Mouse (Mus musculus) MEL (cell line): ENCODE results near the gene Pmf1. TPM values are rescaled to one million over a fixed set of nuclear protein-coding genes. Genes with fewer than 3 reads are reported as not detected.

Experiments
- DNase-seq: peaks from one replicate; pipeline ENCODE4 v3.0.0; 2011; ENCODE audit warnings: low read depth, low spot score
- H3K27ac ChIP-seq: 2 replicates; pipeline ENCODE4 v1.5.1; 2012; ENCODE audit warnings: low read depth, mild to moderate bottlenecking, control low read depth, low read length, moderate library complexity; ENCODE audit not compliant: control insufficient read depth
- H3K27me3 ChIP-seq, 2 experiments: fragments of 150-350 bp in 1 of 2; sonication (generic) in 1 of 2; 2 replicates each; pipeline ENCODE4 v1.6.1; 2012; ENCODE audit warnings: low read length in 2 of 2, mild to moderate bottlenecking in 2 of 2, improper control_type of control experiment in 1 of 2, moderate library complexity in 1 of 2; ENCODE audit not compliant: insufficient read depth in 2 of 2, control insufficient read depth in 1 of 2
- H3K36me3 ChIP-seq, 2 experiments: 2 replicates each; pipeline ENCODE4 v1.6.1; 2012 to 2014; ENCODE audit warnings: low read length in 2 of 2, improper control_type of control experiment in 1 of 2, inconsistent platforms in 1 of 2, mild to moderate bottlenecking in 1 of 2; ENCODE audit not compliant: insufficient read depth in 2 of 2, control insufficient read depth in 1 of 2
- H3K4me1 ChIP-seq, 2 experiments: fragments of 150-350 bp in 1 of 2; sonication (generic) in 1 of 2; 2 replicates each; pipeline ENCODE4 v1.6.1; 2012; ENCODE audit warnings: low read length in 2 of 2, improper control_type of control experiment in 1 of 2, mild to moderate bottlenecking in 1 of 2; ENCODE audit not compliant: insufficient read depth in 2 of 2, control insufficient read depth in 1 of 2
- H3K4me3 ChIP-seq, 2 experiments: fragments of 150-350 bp in 1 of 2; sonication (generic) in 1 of 2; 2 replicates each; pipeline ENCODE4 v1.5.1; 2012; ENCODE audit warnings: low read depth in 2 of 2, low read length in 2 of 2, mild to moderate bottlenecking in 2 of 2, moderate library complexity in 2 of 2, control low read depth in 1 of 2, improper control_type of control experiment in 1 of 2; ENCODE audit not compliant: control insufficient read depth in 1 of 2, insufficient read depth in 1 of 2
- H3K79me2 ChIP-seq: 2 replicates; pipeline ENCODE4 v1.6.1; 2012; ENCODE audit warnings: mild to moderate bottlenecking, low read length, moderate library complexity; ENCODE audit not compliant: control insufficient read depth, poor library complexity, insufficient read depth
- H3K9ac ChIP-seq: 2 replicates; pipeline ENCODE4 v1.6.1; 2012; ENCODE audit warnings: low read depth, mild to moderate bottlenecking, control low read depth, low read length, moderate library complexity; ENCODE audit not compliant: control insufficient read depth, poor library complexity, severe bottlenecking
- H3K9me3 ChIP-seq: fragments of 150-350 bp; sonication (generic); replicated peaks from 2 replicates; pipeline ENCODE4 v1.6.1; 2012; ENCODE audit warnings: mild to moderate bottlenecking, low read length, improper control_type of control experiment, moderate library complexity; ENCODE audit not compliant: insufficient read depth
- BHLHE40 ChIP-seq: IDR thresholded peaks from 2 replicates; pipeline ENCODE4 v1.6.1; 2012; ENCODE audit warnings: low read depth, mild to moderate bottlenecking, inconsistent platforms, low read length, improper control_type of control experiment, borderline replicate concordance
- CHD1 ChIP-seq: IDR thresholded peaks from 2 replicates; pipeline ENCODE4 v1.6.1; 2012; ENCODE audit warnings: low read depth, mild to moderate bottlenecking, inconsistent platforms, low read length, improper control_type of control experiment
- CTCF ChIP-seq, 3 experiments: IDR thresholded peaks in 2 of 3; conservative IDR thresholded peaks in 1 of 3; 2 replicates each; pipeline ENCODE4 v1.5.1; 2011 to 2012; ENCODE audit warnings: low read length in 3 of 3, low read depth in 2 of 3, mild to moderate bottlenecking in 2 of 3, improper control_type of control experiment in 1 of 3, inconsistent platforms in 1 of 3, mixed read lengths in 1 of 3, moderate library complexity in 1 of 3; ENCODE audit not compliant: control insufficient read depth in 1 of 3, insufficient read depth in 1 of 3, poor library complexity in 1 of 3, severe bottlenecking in 1 of 3
- ETS1 ChIP-seq: IDR thresholded peaks from 2 replicates; pipeline ENCODE4 v1.6.1; 2012; ENCODE audit warnings: low read depth, mild to moderate bottlenecking, inconsistent platforms, low read length, improper control_type of control experiment, moderate library complexity
- GATA1 ChIP-seq: IDR thresholded peaks from 2 replicates; pipeline ENCODE4 v1.6.1; 2011; ENCODE audit warnings: low read depth, low read length, improper control_type of control experiment
- HCFC1 ChIP-seq: IDR thresholded peaks from 2 replicates; pipeline ENCODE4 v1.6.1; 2012; ENCODE audit warnings: low read depth, mild to moderate bottlenecking, inconsistent platforms, low read length, improper control_type of control experiment, moderate library complexity
- JUND ChIP-seq: IDR thresholded peaks from 2 replicates; pipeline ENCODE4 v1.6.1; 2011; ENCODE audit warnings: low read depth, mild to moderate bottlenecking, improper control_type of control experiment, low read length
- MAFK ChIP-seq: IDR thresholded peaks from 2 replicates; pipeline ENCODE4 v1.6.1; 2011; ENCODE audit warnings: low read depth, mild to moderate bottlenecking, low read length, improper control_type of control experiment, borderline replicate concordance
- MAX ChIP-seq: IDR thresholded peaks from 2 replicates; pipeline ENCODE4 v1.6.1; 2011; ENCODE audit warnings: low read length, improper control_type of control experiment
- MEF2A ChIP-seq: IDR thresholded peaks from 2 replicates; pipeline ENCODE4 v1.6.1; 2014; ENCODE audit warnings: low read depth, mild to moderate bottlenecking, inconsistent platforms, low read length, improper control_type of control experiment; ENCODE audit not compliant: poor library complexity, insufficient replicate concordance, severe bottlenecking; ENCODE audit errors: extremely low read depth
- MYC ChIP-seq: IDR thresholded peaks from 2 replicates; pipeline ENCODE4 v1.6.1; 2011; ENCODE audit warnings: low read depth, mild to moderate bottlenecking, low read length, improper control_type of control experiment, moderate library complexity
- POLR2AphosphoS2 ChIP-seq: IDR thresholded peaks from 2 replicates; pipeline ENCODE4 v1.6.1; 2011; ENCODE audit warnings: low read length, improper control_type of control experiment
- RAD21 ChIP-seq: IDR thresholded peaks from 2 replicates; pipeline ENCODE4 v1.6.1; 2011; ENCODE audit warnings: mild to moderate bottlenecking, low read depth, low read length, improper control_type of control experiment
- RCOR1 ChIP-seq: IDR thresholded peaks from 2 replicates; pipeline ENCODE4 v1.6.1; 2012; ENCODE audit warnings: low read depth, mild to moderate bottlenecking, inconsistent platforms, low read length, improper control_type of control experiment
- SIN3A ChIP-seq: IDR thresholded peaks from 2 replicates; pipeline ENCODE4 v1.6.1; 2012; ENCODE audit warnings: low read length, improper control_type of control experiment, inconsistent platforms
- TAL1 ChIP-seq: IDR thresholded peaks from 2 replicates; pipeline ENCODE4 v1.6.1; 2012; ENCODE audit warnings: mild to moderate bottlenecking, inconsistent platforms, low read length, moderate library complexity, mixed read lengths
- TBP ChIP-seq: IDR thresholded peaks from 2 replicates; pipeline ENCODE4 v1.8.0; 2011; ENCODE audit warnings: low read depth, low read length, improper control_type of control experiment
- TCF12 ChIP-seq: IDR thresholded peaks from 2 replicates; pipeline ENCODE4 v1.6.1; 2014; ENCODE audit warnings: low read depth, mild to moderate bottlenecking, inconsistent platforms, low read length, improper control_type of control experiment, moderate library complexity
- USF2 ChIP-seq, 2 experiments: IDR thresholded peaks; 2 replicates each; pipeline ENCODE4 v1.6.1; 2011 to 2012; ENCODE audit warnings: improper control_type of control experiment in 2 of 2, low read length in 2 of 2, borderline replicate concordance in 1 of 2, inconsistent platforms in 1 of 2, low read depth in 1 of 2, mild to moderate bottlenecking in 1 of 2; ENCODE audit not compliant: insufficient read depth in 1 of 2
- ZC3H11A ChIP-seq: IDR thresholded peaks from 2 replicates; pipeline ENCODE4 v1.6.1; 2012; ENCODE audit warnings: low read depth, mild to moderate bottlenecking, inconsistent platforms, low read length, improper control_type of control experiment
- ZNF384 ChIP-seq: IDR thresholded peaks from 2 replicates; pipeline ENCODE4 v1.6.1; 2012; ENCODE audit warnings: low read depth, mild to moderate bottlenecking, inconsistent platforms, low read length, improper control_type of control experiment
- polyA plus RNA-seq, 2 experiments: library from polyadenylated mRNA; stranded (reverse) in 1 of 2; unstranded in 1 of 2; fragments of >175 nt in 1 of 2; fragments of >200 nt in 1 of 2; gene quantifications; 2 replicates each; pipeline versions ENCODE4 v1.2.1 to v1.2.4; 2012; ENCODE audit warnings: low replicate concordance in 2 of 2, low read depth in 1 of 2; ENCODE audit not compliant: insufficient read length in 2 of 2, insufficient read depth in 1 of 2, missing spikeins in 1 of 2
- total RNA-seq: library from RNA; depleted of rRNA; stranded (reverse); fragments of 300-350 nt; gene quantifications from 2 replicates; pipeline ENCODE4 v1.2.3, GENCODE M21; 2012

Pmf1 gene
- total and polyA plus RNA-seq, 3 experiments: 144 to 357 TPM; not detected in 1

DNA sequence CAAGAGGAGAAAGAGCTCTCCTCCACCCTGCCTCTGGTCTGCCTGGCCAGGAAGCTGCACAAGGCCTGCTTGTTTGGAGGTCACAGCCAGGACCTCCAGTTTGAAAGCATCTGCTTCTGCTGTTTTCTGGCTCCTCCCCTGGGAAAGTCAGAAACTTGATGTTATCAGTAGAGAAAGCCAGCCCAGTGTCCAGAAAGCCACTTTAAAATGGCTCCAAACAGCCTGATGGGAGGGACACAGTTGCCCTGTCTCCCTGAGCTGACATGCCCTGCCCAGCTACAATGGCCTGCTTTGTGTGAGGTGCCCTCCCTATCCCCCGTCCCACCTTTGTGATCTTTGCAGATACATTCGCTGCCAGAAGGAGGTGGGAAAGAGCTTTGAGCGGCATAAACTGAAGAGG lies 50.1 kb downstream of the Pmf1 start:
- Histone ChIP-seq H3K9ac (no peak overlapping the region), H3K4me1 (no peaks in the 10 kb centered on the region), H3K79me2 (no peaks in the 10 kb centered on the region), H3K27ac (no peak overlapping the region), H3K36me3 (peaks cover 0 to 11% of the 10 kb centered on the region in 2 experiments; a peak in 2 of 4 replicates), H3K9me3 (no peaks in the 10 kb centered on the region), H3K4me3 (no peak overlapping the region), H3K27me3 (no peaks in the 10 kb centered on the region)
- no peak for DNase-seq
- TF ChIP-seq TBP (no peak), POLR2AphosphoS2 (no peak), MYC (no peak), GATA1 (no peak), MAX (no peak), CHD1 (no peak), SIN3A (no peak)

GRCm38 (mm10) chr3:88359584-88359983 lies 50.5 kb downstream of the Pmf1 start:
- TF ChIP-seq SIN3A: no peak
- TF ChIP-seq ETS1: no peak
- TF ChIP-seq JUND: no peak
- TF ChIP-seq HCFC1: no peak
- no peak for TF ChIP-seq BHLHE40
- TF ChIP-seq CHD1: no peak
- TF ChIP-seq MAFK: no peak
- no peak for TF ChIP-seq MEF2A
- no peak for TF ChIP-seq TAL1
- no peak for TF ChIP-seq RAD21
- no peak for TF ChIP-seq CTCF (IDR thresholded peaks at IDR 0.05 in 2 of 3, conservative IDR thresholded peaks at IDR 0.05 in 1 of 3; ENCODE audit: control insufficient read depth in 1 of 3, insufficient read depth in 1 of 3, low read depth in 2 of 3, low read length in 3 of 3, poor library complexity in 1 of 3, severe bottlenecking in 1 of 3)
- no peak for TF ChIP-seq RCOR1
- TF ChIP-seq USF2 (IDR thresholded peaks at IDR 0.05; ENCODE audit: borderline replicate concordance in 1 of 2, insufficient read depth in 1 of 2, low read depth in 1 of 2, low read length in 2 of 2): no peak
- no peak for TF ChIP-seq ZC3H11A
- no peak for TF ChIP-seq TCF12
- no peak for TF ChIP-seq ZNF384
- Histone ChIP-seq H3K36me3 (peaks cover 0 to 12% of the 10 kb centered on the region in 2 experiments; a peak in 2 of 4 replicates), H3K79me2 (no peaks in the 10 kb centered on the region), H3K9me3 (no peaks in the 10 kb centered on the region), H3K4me3 (no peak overlapping the region), H3K9ac (no peak overlapping the region), H3K27me3 (no peaks in the 10 kb centered on the region), H3K27ac (no peak overlapping the region), H3K4me1 (no peaks in the 10 kb centered on the region)
- no peak for DNase-seq
